Mouse (Mus musculus): Measurements from ENCODE around the gene Arntl. TPM values are rescaled to one million over a fixed set of nuclear protein-coding genes. Genes with fewer than 3 reads are reported as not detected.

The Arntl gene
- polyA plus RNA-seq (2015; fragmentation: Nextera tagmentation; extraction: Ambion mirVana) = 6.7 and 7.1 TPM in 2 replicates

DNA sequence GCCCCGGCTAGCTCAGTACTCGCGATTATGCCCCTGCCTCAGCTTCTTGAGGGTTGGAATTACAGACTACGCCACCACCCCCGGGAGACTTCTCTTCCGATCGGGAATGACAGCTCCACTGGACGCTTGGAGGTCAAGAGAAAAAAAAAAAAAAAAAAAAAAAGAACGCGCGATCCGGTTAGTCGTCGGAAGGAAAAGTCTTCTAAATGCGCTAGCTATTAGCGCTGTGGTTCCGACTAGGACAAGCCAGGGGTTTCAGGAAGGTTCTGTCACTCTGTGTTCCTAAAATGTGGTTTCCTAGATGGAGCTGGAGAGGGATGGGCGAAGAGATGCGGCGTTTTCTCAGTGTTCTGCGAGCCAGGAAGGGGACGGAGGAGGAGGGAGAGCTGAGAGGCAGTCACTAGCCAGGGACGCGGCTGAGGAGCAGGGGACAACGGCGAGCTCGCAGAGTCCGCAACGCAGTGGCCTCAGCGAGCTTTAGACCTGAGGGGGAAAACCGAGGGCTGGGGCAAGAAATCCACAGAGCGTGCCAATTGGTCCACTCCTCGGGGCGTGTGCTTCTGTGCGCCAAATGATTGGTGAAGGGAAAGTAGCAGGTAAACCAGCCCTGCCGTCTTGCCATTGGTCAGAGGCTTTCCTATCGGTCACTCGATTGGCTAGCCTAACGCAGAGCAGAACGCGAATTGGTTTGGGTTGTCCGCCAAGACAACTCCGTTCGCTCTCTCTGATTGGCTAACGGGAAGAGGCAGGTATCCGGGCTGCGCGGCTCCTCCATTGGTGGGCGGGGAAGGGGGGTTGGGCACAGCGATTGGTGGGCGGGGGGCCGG, at the start of gene Arntl:
Arntl (plus strand) TSS at position 822 of the 827 bp plus-strand sequence.
- under 1% methylated on average over 52 of the region's 52 CpGs for WGBS (ENCODE audit: insufficient replicate concordance)
- peak within 1 kb of the TSS; percentile 53; the same call in 1 of the 2 replicates for H3K27ac ChIP-seq (replicated peaks)
- no peaks in the 10 kb centered on the region for H3K9me3 ChIP-seq (replicated peaks)
- H3K4me1 ChIP-seq (replicated peaks) = peaks cover 8% of the 10 kb centered on the region; the same call in 1 of the 2 replicates
- peak within 1 kb of the TSS; percentile 69 for H3K4me2 ChIP-seq
- peak within 1 kb of the TSS; percentile 30; the same call in 1 of the 2 replicates for H3K9ac ChIP-seq
- H3K4me3 ChIP-seq (replicated peaks) = peak within 1 kb of the TSS; percentile 63
- peak; percentile 90 for ATAC-seq (ENCODE audit: insufficient read depth)
- H3K27me3 ChIP-seq = peaks cover 88% of the 10 kb centered on the region
- no peaks in the 10 kb centered on the region for H3K36me3 ChIP-seq (replicated peaks)

DNA sequence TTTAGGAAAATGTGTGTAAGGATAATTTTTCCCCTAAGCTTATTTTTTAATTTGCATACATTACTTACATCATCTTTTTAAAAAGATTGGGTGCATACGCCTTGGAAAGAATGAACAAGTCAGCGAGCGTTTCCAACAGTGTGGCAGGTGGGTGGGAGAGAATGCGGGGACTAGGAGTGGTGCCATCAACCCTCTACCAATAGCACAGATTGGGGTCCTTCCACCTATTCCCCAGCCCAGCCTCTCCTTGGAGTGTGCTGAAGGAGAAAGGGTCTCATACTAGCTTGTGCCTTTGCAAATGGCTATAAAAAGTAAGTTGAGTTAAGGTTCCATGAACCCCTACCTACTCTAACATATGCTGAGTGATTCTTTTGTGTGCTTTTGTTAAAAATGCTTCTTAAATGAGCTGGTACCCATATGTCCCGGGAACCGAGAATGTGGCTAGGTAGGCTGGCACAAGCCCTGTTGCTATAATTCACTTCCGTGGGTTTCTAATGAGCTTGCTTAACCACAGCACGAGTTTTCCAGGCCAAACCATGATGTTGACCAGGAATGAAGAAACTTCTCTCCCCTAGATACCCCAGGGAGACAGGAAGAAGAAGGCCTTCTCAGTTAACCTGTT, 46.1 kb upstream of the Arntl start:
- Histone ChIP-seq H3K4me2 (no peak overlapping the region), H3K4me1 (replicated peaks) (no peaks in the 10 kb centered on the region), H3K27me3 (no peaks in the 10 kb centered on the region), H3K9ac (no peak overlapping the region), H3K9me3 (replicated peaks) (no peaks in the 10 kb centered on the region), H3K27ac (replicated peaks) (no peak overlapping the region), H3K36me3 (replicated peaks) (no peaks in the 10 kb centered on the region), H3K4me3 (replicated peaks) (no peak overlapping the region)
- 63% methylated on average over 8 of the region's 8 CpGs for WGBS (ENCODE audit: insufficient replicate concordance)
- no peak for ATAC-seq (ENCODE audit: insufficient read depth)

DNA sequence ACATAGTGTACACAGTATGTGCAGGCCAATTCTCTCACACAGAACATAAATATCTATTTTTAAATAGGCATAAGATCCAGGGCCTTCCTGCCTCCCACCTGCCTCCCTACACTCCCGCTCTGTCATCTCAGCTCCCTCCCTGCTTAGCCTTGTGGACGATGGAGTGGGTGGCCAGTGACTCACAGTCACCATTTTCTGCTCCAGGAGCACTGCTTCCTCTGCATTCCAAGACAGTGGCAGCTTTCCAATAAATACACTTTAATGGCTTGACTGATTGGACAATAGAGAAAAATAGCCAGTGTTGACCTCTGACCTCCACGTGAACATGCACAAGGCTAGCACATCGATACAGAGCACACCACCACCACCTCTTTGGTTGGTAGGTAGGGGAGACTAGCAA, 42.5 kb upstream of the Arntl start:
- WGBS (ENCODE audit: insufficient replicate concordance) = 41% methylated on average over 4 of the region's 4 CpGs
- H3K9me3 ChIP-seq (replicated peaks) = no peaks in the 10 kb centered on the region
- no peak for ATAC-seq (ENCODE audit: insufficient read depth)
- H3K27me3 ChIP-seq = no peaks in the 10 kb centered on the region
- H3K27ac ChIP-seq (replicated peaks) = no peak overlapping the region
- no peak overlapping the region for H3K4me2 ChIP-seq
- no peaks in the 10 kb centered on the region for H3K4me1 ChIP-seq (replicated peaks)
- H3K9ac ChIP-seq = no peak overlapping the region
- H3K36me3 ChIP-seq (replicated peaks) = no peaks in the 10 kb centered on the region
- no peak overlapping the region for H3K4me3 ChIP-seq (replicated peaks)

DNA sequence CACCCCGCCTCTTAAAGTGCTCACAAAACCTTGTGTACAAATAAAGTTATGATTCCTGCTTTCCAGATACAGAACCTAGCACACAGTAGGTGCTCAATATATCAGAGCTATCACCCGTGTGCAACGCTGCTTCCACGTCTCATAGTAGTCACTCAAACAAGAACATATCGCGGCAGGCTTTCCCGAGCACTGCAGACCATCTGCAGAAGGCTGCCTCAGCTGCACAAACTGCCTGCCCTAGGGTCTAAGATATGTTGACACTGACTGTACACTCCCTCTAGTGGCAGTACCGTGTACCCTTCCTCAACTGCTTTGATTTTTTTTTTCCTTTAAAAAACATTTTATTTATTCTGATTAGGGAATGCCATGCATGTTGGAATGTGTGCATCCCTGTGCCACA, 40.2 kb upstream of the Arntl start:
- WGBS (ENCODE audit: insufficient replicate concordance) = 36% methylated on average over 8 of the region's 8 CpGs
- Histone ChIP-seq H3K4me2 (no peak overlapping the region), H3K27ac (replicated peaks) (no peak overlapping the region), H3K36me3 (replicated peaks) (no peaks in the 10 kb centered on the region), H3K27me3 (no peaks in the 10 kb centered on the region), H3K9me3 (replicated peaks) (no peaks in the 10 kb centered on the region), H3K4me1 (replicated peaks) (no peaks in the 10 kb centered on the region), H3K4me3 (replicated peaks) (no peak overlapping the region), H3K9ac (no peak overlapping the region)
- no peak for ATAC-seq (ENCODE audit: insufficient read depth)

DNA sequence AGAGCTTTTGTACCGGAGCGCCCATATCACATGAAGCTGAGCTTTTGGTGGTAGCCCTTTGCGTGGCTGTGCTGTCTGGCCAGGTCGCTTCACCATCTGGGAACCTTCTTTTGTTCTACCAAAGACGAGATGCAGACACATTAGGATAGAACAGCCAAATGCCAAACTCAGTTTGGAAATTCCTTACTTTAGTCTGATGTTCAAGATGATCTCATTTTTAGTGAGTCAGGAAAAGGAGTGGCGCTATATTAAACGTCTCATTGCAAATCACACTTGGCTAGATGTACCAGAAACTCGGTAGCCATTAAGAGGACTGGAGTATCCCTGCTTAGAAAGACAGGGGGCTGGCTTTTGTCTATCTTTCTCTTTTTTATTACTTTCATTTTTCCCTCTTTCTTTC, 38.7 kb upstream of the Arntl start:
- no peak overlapping the region for H3K4me2 ChIP-seq
- H3K4me3 ChIP-seq (replicated peaks) = no peak overlapping the region
- H3K27ac ChIP-seq (replicated peaks) = no peak overlapping the region
- WGBS (ENCODE audit: insufficient replicate concordance) = 56% methylated on average over 8 of the region's 8 CpGs
- H3K9ac ChIP-seq = no peak overlapping the region
- H3K27me3 ChIP-seq = no peaks in the 10 kb centered on the region
- H3K9me3 ChIP-seq (replicated peaks) = no peaks in the 10 kb centered on the region
- H3K4me1 ChIP-seq (replicated peaks) = no peaks in the 10 kb centered on the region
- no peaks in the 10 kb centered on the region for H3K36me3 ChIP-seq (replicated peaks)
- ATAC-seq (ENCODE audit: insufficient read depth) = no peak

DNA sequence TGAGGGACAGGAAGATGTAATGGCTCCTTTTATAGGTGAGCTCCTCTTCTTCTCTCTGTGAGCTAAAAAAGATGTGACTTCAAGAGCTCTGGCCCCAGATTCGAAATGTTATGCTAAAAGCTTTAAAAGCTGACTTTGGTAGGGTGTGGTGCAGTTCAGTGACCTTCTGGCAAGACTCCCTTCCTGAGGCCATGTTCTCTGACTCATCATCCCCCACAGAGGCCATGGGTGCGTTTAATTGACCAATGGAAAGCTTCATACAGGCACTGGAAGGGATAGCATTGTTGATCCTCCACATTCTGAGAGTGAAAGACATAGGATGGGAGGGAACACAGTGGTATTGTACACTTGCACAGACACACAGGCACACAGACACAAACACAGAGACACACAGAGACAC, 34.8 kb upstream of the Arntl start:
- Histone ChIP-seq H3K27ac (replicated peaks) (no peak overlapping the region), H3K27me3 (no peaks in the 10 kb centered on the region), H3K4me1 (replicated peaks) (no peaks in the 10 kb centered on the region), H3K36me3 (replicated peaks) (no peaks in the 10 kb centered on the region), H3K4me3 (replicated peaks) (no peak overlapping the region), H3K4me2 (no peak overlapping the region), H3K9me3 (replicated peaks) (no peaks in the 10 kb centered on the region), H3K9ac (no peak overlapping the region)
- 23% methylated on average over 2 of the region's 2 CpGs for WGBS (ENCODE audit: insufficient replicate concordance)
- ATAC-seq (ENCODE audit: insufficient read depth) = no peak

DNA sequence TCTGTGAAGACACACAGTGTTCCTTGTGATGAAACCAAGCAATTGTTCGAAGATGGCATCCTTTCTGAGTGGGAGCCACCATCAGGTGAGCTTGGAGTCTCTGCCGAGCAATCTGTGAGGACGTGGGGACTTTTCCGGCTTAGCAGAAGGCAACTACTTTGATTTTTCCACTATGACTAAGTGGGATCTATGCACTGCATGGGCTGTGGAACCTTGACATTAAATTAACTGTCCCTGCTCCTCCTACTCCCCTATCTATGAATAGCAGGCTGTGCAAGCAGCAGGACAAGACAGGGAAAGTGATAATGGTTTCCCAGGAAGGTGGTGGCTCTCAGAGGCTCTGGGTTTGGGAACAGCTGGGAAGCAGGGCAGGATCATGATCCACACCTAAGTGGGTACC, 31.8 kb upstream of the Arntl start:
- Histone ChIP-seq H3K4me1 (replicated peaks) (no peaks in the 10 kb centered on the region), H3K9ac (no peak overlapping the region), H3K9me3 (replicated peaks) (no peaks in the 10 kb centered on the region), H3K27ac (replicated peaks) (no peak overlapping the region), H3K4me2 (no peak overlapping the region), H3K4me3 (replicated peaks) (no peak overlapping the region), H3K27me3 (no peaks in the 10 kb centered on the region), H3K36me3 (replicated peaks) (no peaks in the 10 kb centered on the region)
- ATAC-seq (ENCODE audit: insufficient read depth) = no peak
- WGBS (ENCODE audit: insufficient replicate concordance) = 54% methylated on average over 4 of the region's 4 CpGs

DNA sequence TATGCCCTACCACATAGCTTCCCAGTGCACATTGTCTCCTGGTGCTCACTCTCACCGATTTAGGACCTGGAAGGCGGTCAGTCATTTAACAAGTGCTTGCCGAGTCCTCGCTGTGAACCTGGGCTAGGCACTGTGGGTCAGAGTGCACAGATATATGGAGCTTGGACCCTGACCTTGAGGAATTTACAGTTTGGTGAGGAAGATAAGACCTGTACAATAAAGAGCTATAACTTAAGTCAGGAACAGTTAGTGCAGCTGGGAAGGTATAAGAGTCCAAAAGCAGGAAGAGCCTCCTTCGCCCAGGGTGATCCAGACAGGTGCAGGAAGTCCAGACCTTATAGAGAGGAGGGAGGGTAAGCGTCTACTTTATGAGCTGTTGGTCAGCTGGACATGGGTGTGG, 29.2 kb upstream of the Arntl start:
- H3K4me3 ChIP-seq (replicated peaks) = no peak overlapping the region
- no peak for ATAC-seq (ENCODE audit: insufficient read depth)
- no peak overlapping the region for H3K27ac ChIP-seq (replicated peaks)
- H3K4me2 ChIP-seq = no peak overlapping the region
- no peaks in the 10 kb centered on the region for H3K9me3 ChIP-seq (replicated peaks)
- no peak overlapping the region for H3K9ac ChIP-seq
- WGBS (ENCODE audit: insufficient replicate concordance) = 65% methylated on average over 6 of the region's 6 CpGs
- H3K36me3 ChIP-seq (replicated peaks) = no peaks in the 10 kb centered on the region
- no peaks in the 10 kb centered on the region for H3K27me3 ChIP-seq
- no peaks in the 10 kb centered on the region for H3K4me1 ChIP-seq (replicated peaks)

DNA sequence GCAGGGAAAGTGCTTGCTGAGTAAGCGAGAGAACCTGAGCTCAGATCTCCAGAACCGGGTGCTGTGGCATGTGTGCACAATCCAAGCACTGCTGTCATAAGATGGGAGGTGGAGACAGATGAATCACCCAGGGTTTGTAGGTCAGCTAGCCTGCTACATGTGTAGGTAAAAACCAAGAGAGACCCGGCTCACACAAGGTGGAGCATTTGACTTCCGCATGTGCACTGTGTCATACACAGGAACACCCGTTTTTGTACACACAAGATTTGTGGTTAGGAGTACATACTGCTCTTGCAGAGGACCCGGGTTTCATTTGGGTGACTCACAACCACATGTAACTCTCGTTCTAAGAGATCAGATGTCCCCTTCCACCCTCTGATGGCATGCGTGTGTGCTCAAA, 23.5 kb upstream of the Arntl start:
- Histone ChIP-seq H3K4me2 (no peak overlapping the region), H3K4me1 (replicated peaks) (no peaks in the 10 kb centered on the region), H3K9ac (no peak overlapping the region), H3K27me3 (no peaks in the 10 kb centered on the region), H3K36me3 (replicated peaks) (no peaks in the 10 kb centered on the region), H3K4me3 (replicated peaks) (no peak overlapping the region), H3K9me3 (replicated peaks) (no peaks in the 10 kb centered on the region), H3K27ac (replicated peaks) (no peak overlapping the region)
- no peak for ATAC-seq (ENCODE audit: insufficient read depth)
- WGBS (ENCODE audit: insufficient replicate concordance) = 59% methylated on average over 8 of the region's 8 CpGs

DNA sequence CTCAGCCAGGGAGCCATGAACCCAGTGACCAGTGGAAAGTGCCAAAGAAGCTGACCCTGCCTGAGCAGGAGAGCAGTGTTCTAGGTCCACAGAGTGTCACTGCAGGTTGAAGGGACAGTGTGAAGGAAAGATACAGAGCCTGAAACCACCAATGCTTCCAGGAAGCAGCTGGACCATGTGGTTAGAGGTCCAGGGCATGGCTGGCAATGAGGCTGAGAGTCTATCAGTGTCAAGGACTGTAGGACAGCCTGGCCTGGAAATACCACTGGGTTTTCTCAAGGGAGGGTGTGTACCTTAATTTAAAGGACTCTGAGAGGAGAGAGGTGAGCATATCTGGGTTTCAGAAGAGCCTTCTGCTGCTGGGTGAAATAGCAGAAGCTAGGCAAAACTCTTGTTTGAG, 22.2 kb upstream of the Arntl start:
- ATAC-seq (ENCODE audit: insufficient read depth) = no peak; the same call in 1 of the 2 replicates
- H3K9me3 ChIP-seq (replicated peaks) = no peaks in the 10 kb centered on the region
- H3K4me1 ChIP-seq (replicated peaks) = no peaks in the 10 kb centered on the region
- H3K27me3 ChIP-seq = no peaks in the 10 kb centered on the region
- no peak overlapping the region for H3K9ac ChIP-seq
- no peaks in the 10 kb centered on the region for H3K36me3 ChIP-seq (replicated peaks)
- no peak overlapping the region for H3K4me2 ChIP-seq
- no peak overlapping the region for H3K27ac ChIP-seq (replicated peaks)
- no peak overlapping the region for H3K4me3 ChIP-seq (replicated peaks)

DNA sequence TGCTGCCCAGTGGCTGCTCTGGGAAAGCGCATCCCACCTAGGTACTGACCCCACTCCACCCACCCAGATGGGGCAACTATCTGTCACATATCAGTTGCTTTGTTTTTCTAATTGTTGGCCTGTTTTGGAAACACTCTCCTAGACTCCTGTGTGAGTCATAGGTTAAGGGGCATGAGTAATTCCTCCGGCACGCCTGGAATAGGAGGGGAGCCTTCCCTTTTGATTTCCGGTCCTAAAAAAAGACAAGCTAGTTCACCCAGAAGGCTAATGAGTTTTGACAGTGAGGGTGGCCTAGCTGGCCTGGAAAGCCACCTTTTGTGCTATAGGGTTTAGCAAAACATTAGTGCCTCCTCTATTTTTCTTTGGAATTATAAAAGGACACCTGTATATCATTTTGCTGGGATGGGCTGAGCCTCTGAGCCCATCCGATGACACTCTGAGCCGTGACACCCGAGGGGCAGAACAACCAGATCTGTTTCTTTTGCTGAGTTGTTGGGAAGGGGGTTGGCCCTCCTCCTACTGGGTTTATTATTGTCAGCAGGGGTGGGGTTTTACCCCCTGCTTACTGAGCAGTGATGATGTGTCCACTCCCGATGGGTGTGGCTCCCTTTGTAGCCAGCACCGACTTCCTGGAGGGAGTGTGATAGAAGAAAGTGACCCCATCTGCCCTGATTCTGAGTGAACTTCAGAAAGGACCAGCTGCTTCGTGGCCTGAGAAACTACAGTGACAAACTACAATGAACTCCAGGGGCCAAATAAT, 21.0 kb upstream of the Arntl start:
- Histone ChIP-seq H3K4me2 (no peak overlapping the region), H3K9ac (no peak overlapping the region), H3K4me1 (replicated peaks) (no peaks in the 10 kb centered on the region), H3K27me3 (no peaks in the 10 kb centered on the region), H3K9me3 (replicated peaks) (no peaks in the 10 kb centered on the region), H3K27ac (replicated peaks) (no peak overlapping the region), H3K36me3 (replicated peaks) (no peaks in the 10 kb centered on the region), H3K4me3 (replicated peaks) (no peak overlapping the region)
- ATAC-seq (ENCODE audit: insufficient read depth) = no peak
- 52% methylated on average over 10 of the region's 10 CpGs for WGBS (ENCODE audit: insufficient replicate concordance)
